23 mouse cellular contexts compared by ENCODE assay signal in the genomic region with DNA sequence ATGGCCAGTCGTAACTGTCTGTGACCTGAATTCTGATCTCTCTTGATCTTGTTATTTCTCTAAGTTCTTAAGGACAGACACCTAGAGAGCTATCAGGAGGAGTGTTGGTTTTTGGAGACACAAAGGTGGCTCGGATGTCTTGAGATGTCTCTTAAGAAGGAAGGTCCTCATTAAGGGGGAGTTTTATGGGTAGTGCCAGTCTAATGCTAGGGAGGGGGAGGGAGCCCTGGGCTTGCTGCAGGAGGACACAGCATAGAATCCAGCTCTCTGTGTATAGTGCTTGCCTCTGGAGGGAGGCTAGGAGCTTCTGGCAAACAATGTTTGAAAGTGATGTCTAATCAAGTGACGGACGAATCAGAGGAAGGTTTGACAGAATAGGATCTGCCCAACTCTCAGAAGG. TPM values are rescaled to one million over a fixed set of nuclear protein-coding genes. Genes with fewer than 3 reads are reported as not detected.
DNase-seq lines count a peak whose midpoint lies in the region; ATAC-seq and TF ChIP-seq lines count a peak whose summit lies in the region.
"Had no signal": no experiment of that assay in that cellular context is flagged by ENCODE, and none has a peak within 500 bp of the region (broad histone marks: within the 10 kb centered on the region; RNA-seq: fewer than 3 reads in every experiment).

No protein-coding gene starts in this region.

- no peak for DNase-seq in kidney, adult 2 months
- no peak for DNase-seq in kidney, adult 9 months
- DNase-seq in kidney, postnatal 0 days (ENCODE audit: low spot score), result peak; percentile 65
- no peak for DNase-seq in kidney, postnatal 4 days
- peak; percentile 27 for DNase-seq in forelimb bud, embryonic 11.5 days (ENCODE audit: low read depth, low spot score)
- no peak for DNase-seq in lung, postnatal 36 days
- DNase-seq in lung, postnatal 4 days, result no peak
- DNase-seq: adrenal gland, postnatal 14 days; cerebellum, adult 18-20 months; cerebellum, adult 9-11 months; cerebellum, postnatal 36 days; gastrocnemius, postnatal 36 days; heart, adult 18-20 months; heart, postnatal 14 days had no signal

- H3K4me3 ChIP-seq in kidney, adult 2 months (ENCODE audit: insufficient read depth, low read depth, low read length), result no peak overlapping the region
- no peak overlapping the region for H3K4me3 ChIP-seq in kidney, postnatal 0 days (replicated peaks; ENCODE audit: low read depth, low read length)
- H3K4me3 ChIP-seq in intestine, postnatal 0 days (ENCODE audit: low read depth, low read length), result no peak overlapping the region
- H3K4me3 ChIP-seq: embryonic facial prominence, embryonic 13.5 days; forebrain, embryonic 12.5 days; heart, embryonic 10.5 days; heart, embryonic 15.5 days; hindbrain, embryonic 13.5 days had no signal

- H3K9ac ChIP-seq in kidney, postnatal 0 days (ENCODE audit: low read depth, low read length), result no peak overlapping the region
- no peak overlapping the region for H3K9ac ChIP-seq in intestine, postnatal 0 days (ENCODE audit: low read depth, low read length)
- H3K9ac ChIP-seq: embryonic facial prominence, embryonic 13.5 days; forebrain, embryonic 12.5 days; heart, embryonic 15.5 days; hindbrain, embryonic 13.5 days had no signal

- no peaks in the 10 kb centered on the region for H3K9me3 ChIP-seq in kidney, postnatal 0 days (replicated peaks; ENCODE audit: low read length)
- H3K9me3 ChIP-seq in intestine, postnatal 0 days (ENCODE audit: control insufficient read depth), result no peaks in the 10 kb centered on the region
- H3K9me3 ChIP-seq: embryonic facial prominence, embryonic 13.5 days; forebrain, embryonic 12.5 days; heart, embryonic 10.5 days; heart, embryonic 15.5 days; hindbrain, embryonic 13.5 days had no signal

- WGBS in kidney, adult 2 months, result 39% methylated on average over 4 of the region's 4 CpGs
- WGBS in kidney, postnatal 0 days, result 18% methylated on average over 4 of the region's 4 CpGs
- 47% methylated on average over 4 of the region's 4 CpGs for WGBS in intestine, postnatal 0 days

- peak overlapping the region; percentile 7 for H3K27ac ChIP-seq in kidney, adult 2 months (ENCODE audit: insufficient read depth, low read depth, low read length)
- 0 out of 2 replicates have a peak overlapping the region, but pooled peaks have one; percentile 14 for H3K27ac ChIP-seq in kidney, postnatal 0 days
- H3K27ac ChIP-seq in intestine, postnatal 0 days (ENCODE audit: low read depth, low read length), result peak overlapping the region; percentile 72
- H3K27ac ChIP-seq: embryonic facial prominence, embryonic 13.5 days; forebrain, embryonic 12.5 days; heart, embryonic 10.5 days; heart, embryonic 15.5 days; hindbrain, embryonic 13.5 days had no signal

- TF ChIP-seq CTCF in kidney, adult 2 months (conservative IDR thresholded peaks at IDR 0.05; ENCODE audit: insufficient read depth, insufficient read length, low read depth, low read length), result no peak
- TF ChIP-seq CTCF in kidney, postnatal 0 days (IDR thresholded peaks at IDR 0.05; ENCODE audit: low read depth), result no peak
- TF ChIP-seq CTCF in intestine, postnatal 0 days (IDR thresholded peaks at IDR 0.05; ENCODE audit: low read depth), result no peak

- no peak for TF ChIP-seq POLR2A in kidney, adult 2 months (IDR thresholded peaks at IDR 0.05; ENCODE audit: low read depth, low read length)

- ATAC-seq in kidney, postnatal 0 days (replicated peaks; ENCODE audit: low FRiP score, low read depth), result peak; percentile 63; the same call in 1 of the 2 replicates
- no peak for ATAC-seq in intestine, postnatal 0 days
- ATAC-seq: activated CD4-positive, CD25-positive, alpha-beta regulatory T cell, adult 4 months; forebrain, embryonic 16.5 days; Patski had no signal

- H3K4me2 ChIP-seq in kidney, postnatal 0 days (ENCODE audit: low read length), result no peak overlapping the region
- H3K4me2 ChIP-seq in intestine, postnatal 0 days (replicated peaks; ENCODE audit: low read depth), result no peak overlapping the region
- H3K4me2 ChIP-seq: embryonic facial prominence, embryonic 13.5 days; forebrain, embryonic 12.5 days; heart, embryonic 15.5 days; hindbrain, embryonic 13.5 days had no signal

- peaks cover 11% of the 10 kb centered on the region; the same call in 1 of the 2 replicates for H3K4me1 ChIP-seq in kidney, adult 2 months (ENCODE audit: control insufficient read depth, insufficient read depth, low read length)
- no peaks in the 10 kb centered on the region for H3K4me1 ChIP-seq in kidney, postnatal 0 days (replicated peaks; ENCODE audit: insufficient read depth, low read length)
- H3K4me1 ChIP-seq in intestine, postnatal 0 days (replicated peaks; ENCODE audit: control insufficient read depth, insufficient read depth, low read length), result peaks cover 7% of the 10 kb centered on the region; the same call in 1 of the 2 replicates
- H3K4me1 ChIP-seq: embryonic facial prominence, embryonic 13.5 days; heart, embryonic 10.5 days; heart, embryonic 15.5 days; hindbrain, embryonic 13.5 days had no signal

- no peaks in the 10 kb centered on the region for H3K36me3 ChIP-seq in kidney, adult 2 months (ENCODE audit: control insufficient read depth, insufficient read depth, low read length)
- no peaks in the 10 kb centered on the region for H3K36me3 ChIP-seq in kidney, postnatal 0 days (ENCODE audit: insufficient read depth, low read length)
- no peaks in the 10 kb centered on the region for H3K36me3 ChIP-seq in intestine, postnatal 0 days (ENCODE audit: control insufficient read depth, insufficient read depth)
- H3K36me3 ChIP-seq: embryonic facial prominence, embryonic 13.5 days; forebrain, embryonic 12.5 days; heart, embryonic 10.5 days; heart, embryonic 15.5 days; hindbrain, embryonic 13.5 days had no signal

- H3K27me3 ChIP-seq in kidney, adult 2 months (replicated peaks; ENCODE audit: control insufficient read depth, insufficient read depth, low read length), result no peaks in the 10 kb centered on the region
- H3K27me3 ChIP-seq in kidney, postnatal 0 days (ENCODE audit: insufficient read depth, low read length), result no peaks in the 10 kb centered on the region
- no peaks in the 10 kb centered on the region for H3K27me3 ChIP-seq in intestine, postnatal 0 days (replicated peaks; ENCODE audit: control insufficient read depth, insufficient read depth, low read length)
- H3K27me3 ChIP-seq: embryonic facial prominence, embryonic 13.5 days; forebrain, embryonic 12.5 days; heart, embryonic 15.5 days; hindbrain, embryonic 13.5 days had no signal

RNA-seq across cellular contexts. Expression of a gene that starts 10.0 kb away (rescaled TPM):
- polyA plus RNA-seq in kidney, adult 2 months (2012; rRNA removed), result 8.6 and 10.0 TPM in 2 replicates
- 23.4 and 24.5 TPM in 2 replicates for polyA plus RNA-seq in kidney, postnatal 0 days (2015; fragmentation: Nextera tagmentation; extraction: Ambion mirVana)
- polyA plus RNA-seq in intestine, postnatal 0 days (2015; fragmentation: Nextera tagmentation; extraction: Ambion mirVana), result 17.7 and 19.6 TPM in 2 replicates

Comparison
In these comparisons a context has a peak if more than half of its experiments do, and no peak if none do; other contexts are left out.
1. DNase-seq: peak in kidney, postnatal 0 days (single experiment) and forelimb bud, embryonic 11.5 days (single experiment); none in kidney, adult 2 months (single experiment), kidney, adult 9 months (single experiment), kidney, postnatal 4 days (0 of 2), lung, postnatal 36 days (single experiment) and lung, postnatal 4 days (0 of 2).
2. H3K27ac ChIP-seq: peak in every context shown above with its lines; median percentile 72 in intestine, postnatal 0 days; 14 in kidney, postnatal 0 days; 7 in kidney, adult 2 months.